In the genomic region with DNA sequence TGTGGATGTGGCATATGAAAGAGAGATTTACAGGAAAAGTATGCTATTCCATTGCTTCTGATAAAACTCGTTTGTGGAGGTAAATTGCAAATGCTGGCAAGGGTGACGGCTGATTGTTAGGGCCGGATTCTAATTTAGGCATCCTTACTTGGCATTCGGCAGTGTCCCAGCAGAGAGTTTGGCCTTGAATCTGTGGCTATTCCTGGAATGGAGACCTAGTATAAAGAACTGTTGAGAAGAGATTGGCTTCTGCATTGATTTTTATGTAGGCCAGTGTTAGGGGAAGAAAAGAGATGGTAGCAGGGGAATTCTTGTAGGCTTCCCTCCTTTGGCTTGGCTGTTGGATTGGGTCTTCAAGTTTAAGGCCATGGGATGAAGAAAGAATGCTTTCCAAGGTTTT, we compare ENCODE assay signal across 19 mouse cellular contexts.
A peak's percentile ranks its signal among the peaks of the same experiment; 100 is the strongest.
DNase-seq lines count a peak whose midpoint lies in the region; ATAC-seq lines count a peak whose summit lies in the region.
"Had no signal": no experiment of that assay in that cellular context is flagged by ENCODE, and none has a peak within 500 bp of the region (broad histone marks: within the 10 kb centered on the region; RNA-seq: fewer than 3 reads in every experiment).

No protein-coding gene starts in this region.

- 0 out of 2 replicates have a peak overlapping the region, but pooled peaks have one; percentile 57 for H3K27ac ChIP-seq in limb, embryonic 15.5 days
- H3K27ac ChIP-seq in limb, embryonic 10.5 days: no peak overlapping the region
- 0 out of 2 replicates have a peak overlapping the region, but pooled peaks have one; percentile 15 for H3K27ac ChIP-seq in heart, embryonic 13.5 days (replicated peaks)
- H3K27ac ChIP-seq: embryonic facial prominence, embryonic 12.5 days; hindbrain, embryonic 15.5 days; limb, embryonic 13.5 days; midbrain, embryonic 10.5 days had no signal

- no peak overlapping the region for H3K9ac ChIP-seq in limb, embryonic 15.5 days
- H3K9ac ChIP-seq in heart, embryonic 13.5 days: no peak overlapping the region
- H3K9ac ChIP-seq: embryonic facial prominence, embryonic 12.5 days; hindbrain, embryonic 15.5 days; limb, embryonic 13.5 days had no signal

- no peak overlapping the region for H3K4me2 ChIP-seq in limb, embryonic 15.5 days
- H3K4me2 ChIP-seq in heart, embryonic 13.5 days: no peak overlapping the region
- H3K4me2 ChIP-seq: embryonic facial prominence, embryonic 12.5 days; hindbrain, embryonic 15.5 days; limb, embryonic 13.5 days had no signal

- peak; percentile 73 for ATAC-seq in frontal cortex, adult (ENCODE audit: low TSS enrichment)
- ATAC-seq in limb, embryonic 15.5 days (ENCODE audit: insufficient number of reproducible peaks, low FRiP score, low TSS enrichment, low read depth): no peak
- no peak for ATAC-seq in heart, embryonic 13.5 days (ENCODE audit: extremely low read depth, insufficient number of reproducible peaks, low FRiP score, low TSS enrichment)
- ATAC-seq: Patski had no signal

- 66% methylated on average over 4 of the region's 4 CpGs for WGBS in limb, embryonic 15.5 days
- 85% methylated on average over 4 of the region's 4 CpGs for WGBS in limb, embryonic 10.5 days
- WGBS in heart, embryonic 13.5 days: 50% methylated on average over 4 of the region's 4 CpGs

- H3K4me1 ChIP-seq in limb, embryonic 15.5 days: peaks cover 28% of the 10 kb centered on the region
- H3K4me1 ChIP-seq in limb, embryonic 10.5 days: peaks cover 62% of the 10 kb centered on the region
- H3K4me1 ChIP-seq in heart, embryonic 13.5 days: peaks cover 9% of the 10 kb centered on the region; the same call in 1 of the 2 replicates

- H3K27me3 ChIP-seq in limb, embryonic 15.5 days: no peaks in the 10 kb centered on the region
- no peaks in the 10 kb centered on the region for H3K27me3 ChIP-seq in limb, embryonic 10.5 days (ENCODE audit: low read depth, poor library complexity, severe bottlenecking)
- H3K27me3 ChIP-seq in heart, embryonic 13.5 days (replicated peaks): no peaks in the 10 kb centered on the region
- H3K27me3 ChIP-seq: embryonic facial prominence, embryonic 12.5 days; hindbrain, embryonic 15.5 days; limb, embryonic 13.5 days; Patski had no signal

- DNase-seq in frontal cortex, postnatal 25 days (ENCODE audit: low spot score in 2 of 2): no peak
- no peak for DNase-seq in limb, embryonic 10.5 days (ENCODE audit: low spot score)
- no peak for DNase-seq in ovary, adult 18-20 months (ENCODE audit: low spot score)
- no peak for DNase-seq in lung, postnatal 14 days
- no peak for DNase-seq in spleen, postnatal 36 days (ENCODE audit: low spot score in 2 of 2)
- DNase-seq: kidney, adult 2 months; kidney, postnatal 4 days; lung, postnatal 36 days; retina, postnatal 1 day; spleen, adult 18-20 months; thymus, postnatal 14 days had no signal

- no peaks in the 10 kb centered on the region for H3K9me3 ChIP-seq in limb, embryonic 15.5 days
- H3K9me3 ChIP-seq in limb, embryonic 10.5 days (replicated peaks): no peaks in the 10 kb centered on the region
- H3K9me3 ChIP-seq in heart, embryonic 13.5 days: no peaks in the 10 kb centered on the region
- H3K9me3 ChIP-seq: embryonic facial prominence, embryonic 12.5 days; hindbrain, embryonic 15.5 days; limb, embryonic 13.5 days had no signal

- no peak overlapping the region for H3K4me3 ChIP-seq in limb, embryonic 15.5 days
- no peak overlapping the region for H3K4me3 ChIP-seq in limb, embryonic 10.5 days
- no peak overlapping the region for H3K4me3 ChIP-seq in heart, embryonic 13.5 days
- H3K4me3 ChIP-seq: embryonic facial prominence, embryonic 12.5 days; hindbrain, embryonic 15.5 days; limb, embryonic 13.5 days; midbrain, embryonic 10.5 days had no signal

- H3K36me3 ChIP-seq in limb, embryonic 15.5 days: no peaks in the 10 kb centered on the region
- H3K36me3 ChIP-seq in limb, embryonic 10.5 days: no peaks in the 10 kb centered on the region
- no peaks in the 10 kb centered on the region for H3K36me3 ChIP-seq in heart, embryonic 13.5 days
- H3K36me3 ChIP-seq: embryonic facial prominence, embryonic 12.5 days; hindbrain, embryonic 15.5 days; limb, embryonic 13.5 days; midbrain, embryonic 10.5 days had no signal
